Mouse (Mus musculus): ENCODE results near the gene Mrpl44.

The Mrpl44 gene

GRCm38 (mm10) chr1:79762282-79763250, 13.3 kb upstream of the Mrpl44 start:
- no peak for DNase-seq (ENCODE audit: low spot score)

- no peak for DNase-seq (ENCODE audit: low spot score)
These were observed 11.8 kb upstream of the Mrpl44 start for GRCm38 (mm10) chr1:79764031-79764430.

GRCm38 (mm10) chr1:79764483-79764882, 11.3 kb upstream of the Mrpl44 start:
- DNase-seq (ENCODE audit: low spot score): no peak

GRCm38 (mm10) chr1:79768231-79768630, 7.6 kb upstream of the Mrpl44 start:
- no peak for DNase-seq (ENCODE audit: low spot score)

- DNase-seq (ENCODE audit: low spot score): no peak
These were observed 1.5 kb upstream of the Mrpl44 start for GRCm38 (mm10) chr1:79774164-79774780.

GRCm38 (mm10) chr1:79778011-79778410, 2.2 kb downstream of the Mrpl44 start:
- DNase-seq (ENCODE audit: low spot score): no peak

- no peak for DNase-seq (ENCODE audit: low spot score)
These were observed 6.6 kb downstream of the Mrpl44 start for GRCm38 (mm10) chr1:79782433-79782832.

- DNase-seq (ENCODE audit: low spot score): peak; percentile 16
These were observed 10.6 kb downstream of the Mrpl44 start for GRCm38 (mm10) chr1:79786267-79786927.

GRCm38 (mm10) chr1:79797084-79797483, 21.3 kb downstream of the Mrpl44 start:
- DNase-seq (ENCODE audit: low spot score): no peak

GRCm38 (mm10) chr1:79802858-79803427, 27.1 kb downstream of the Mrpl44 start:
- no peak for DNase-seq (ENCODE audit: low spot score)

- no peak for DNase-seq (ENCODE audit: low spot score)
These were observed 27.8 kb downstream of the Mrpl44 start for GRCm38 (mm10) chr1:79803614-79804013.

- no peak for DNase-seq (ENCODE audit: low spot score)
These were observed 31.0 kb downstream of the Mrpl44 start for GRCm38 (mm10) chr1:79806865-79807264.

- no peak for DNase-seq (ENCODE audit: low spot score)
These were observed 33.6 kb downstream of the Mrpl44 start for GRCm38 (mm10) chr1:79809447-79809846.

- no peak for DNase-seq (ENCODE audit: low spot score)
These were observed 39.6 kb downstream of the Mrpl44 start for GRCm38 (mm10) chr1:79815446-79815845.

GRCm38 (mm10) chr1:79819296-79819879, 43.6 kb downstream of the Mrpl44 start:
- no peak for DNase-seq (ENCODE audit: low spot score)

GRCm38 (mm10) chr1:79822806-79823525, 47.1 kb downstream of the Mrpl44 start:
- peak; percentile 65 for DNase-seq (ENCODE audit: low spot score)

GRCm38 (mm10) chr1:79823951-79824633, 48.3 kb downstream of the Mrpl44 start:
- no peak for DNase-seq (ENCODE audit: low spot score)

Measured in urinary bladder, postnatal 14 days (tissue).